Mouse (Mus musculus): ENCODE data around the gene Sh3bp2. TPM values are rescaled to one million over a fixed set of nuclear protein-coding genes. Genes with fewer than 3 reads are reported as not detected.

The Sh3bp2 gene
- polyA plus RNA-seq, 1 experiment: 15.0 TPM

DNA sequence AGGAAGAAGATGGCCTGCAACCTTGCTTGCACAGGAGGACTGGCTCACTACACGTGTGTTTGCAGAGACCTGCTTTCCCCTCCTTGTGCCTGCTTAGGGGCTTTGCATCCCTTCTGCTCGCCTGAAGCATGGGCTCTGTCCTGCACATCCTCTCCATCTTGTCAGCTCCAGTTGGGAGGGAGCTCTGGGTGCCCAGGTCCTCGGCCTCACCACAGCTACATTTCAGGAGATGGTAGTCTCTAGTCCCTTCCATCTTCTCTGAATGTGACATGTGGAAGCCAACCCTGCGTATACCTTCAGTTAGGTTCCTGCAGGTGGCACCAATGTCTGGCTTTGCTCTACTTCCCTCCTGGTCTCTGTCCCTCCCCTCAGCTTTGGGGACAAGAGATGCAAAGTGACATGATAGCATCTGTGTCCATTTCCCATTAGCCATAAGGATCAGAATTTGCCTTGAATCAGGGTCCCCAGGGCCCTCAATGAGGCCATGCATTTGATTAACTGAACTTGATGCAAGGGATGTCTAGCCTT is 1.6 kb upstream of the Sh3bp2 start:
- WGBS: 73% methylated on average over 4 of the region's 4 CpGs
- DNase-seq (ENCODE audit: low read depth, low spot score): no peak

DNA sequence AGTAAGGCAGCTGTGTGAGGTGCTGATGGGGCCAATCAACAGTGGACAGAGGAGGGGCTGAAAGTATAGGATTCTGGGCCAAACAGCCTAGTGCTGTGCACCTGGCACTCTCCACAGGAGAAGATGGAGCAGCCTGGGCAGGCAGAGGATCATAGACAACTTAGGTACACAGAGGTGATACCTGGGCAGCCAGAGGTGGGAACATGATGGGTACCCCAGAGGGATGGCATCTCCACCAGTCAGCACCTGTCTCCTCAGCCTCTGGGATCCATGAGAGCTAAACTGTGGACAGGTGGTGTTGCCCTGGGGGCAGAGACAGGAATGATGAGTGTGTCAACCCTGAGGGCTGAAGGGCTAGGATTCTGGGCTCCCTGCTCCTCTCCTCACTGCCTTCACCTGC is 1.1 kb upstream of the Sh3bp2 start:
- DNase-seq (ENCODE audit: low read depth, low spot score): no peak

DNA sequence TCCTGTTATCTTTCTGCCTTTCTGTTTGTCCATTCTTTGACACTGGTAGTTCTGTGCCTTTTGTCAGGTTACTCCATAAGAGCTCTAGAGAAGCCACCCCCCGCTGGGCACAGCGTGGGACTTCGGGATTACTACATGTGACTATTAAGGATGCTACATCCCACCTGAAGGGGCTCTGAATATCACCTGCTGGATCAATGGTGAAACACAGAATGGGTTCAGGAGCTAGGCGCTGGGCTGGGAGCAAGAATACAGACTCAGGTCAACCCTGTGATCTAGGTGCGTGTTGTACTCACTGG is 788 bp downstream of the Sh3bp2 start:
- 81% methylated on average over 5 of the region's 5 CpGs for WGBS
- no peak for DNase-seq (ENCODE audit: low read depth, low spot score)

DNA sequence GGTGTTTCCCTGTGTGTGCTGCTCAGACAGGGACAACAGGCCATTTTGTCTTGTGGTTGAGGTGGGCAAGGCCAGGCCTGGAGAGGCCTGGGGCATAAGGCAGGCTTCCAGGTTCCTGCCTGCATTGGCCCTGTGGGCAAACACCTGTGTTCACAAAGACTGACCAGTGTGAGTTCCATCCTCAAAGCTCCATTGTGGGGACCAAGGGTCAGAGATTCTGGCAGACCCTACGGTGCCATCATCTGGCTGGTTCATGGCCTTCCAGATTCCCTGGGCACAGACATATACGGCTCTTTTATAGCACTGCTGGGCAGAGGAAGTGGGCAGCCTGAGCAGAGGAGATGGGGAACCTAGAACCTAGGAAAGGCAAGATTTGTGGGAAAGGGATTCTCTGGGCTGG is 1.7 kb downstream of the Sh3bp2 start:
- whole genome bisulfite sequencing: 84% methylated on average over 2 of the region's 2 CpGs

DNA sequence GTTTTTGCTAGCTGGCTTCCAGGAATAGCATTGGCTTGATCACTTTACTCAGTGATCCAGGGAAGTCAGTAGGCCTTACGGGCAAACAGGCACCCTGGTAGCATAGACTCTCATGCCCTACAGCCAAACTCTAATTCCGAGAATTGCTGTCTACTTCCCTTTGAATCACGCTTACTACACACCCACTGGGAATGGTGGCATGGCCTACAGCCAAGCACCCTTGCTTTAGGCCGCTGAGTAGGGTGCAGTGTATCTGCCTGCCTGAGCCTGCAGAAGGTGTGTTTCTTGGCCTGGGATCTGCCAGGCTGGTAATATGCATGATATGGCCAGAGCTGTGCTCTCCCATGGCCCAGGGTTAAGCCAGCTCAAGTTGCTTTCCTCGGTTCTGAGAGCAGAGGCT is 3.1 kb downstream of the Sh3bp2 start:
- no peak for DNase-seq (ENCODE audit: low read depth, low spot score)
- 28% methylated on average over 5 of the region's 5 CpGs for WGBS

More for the DNA sequence above, 1.7 kb downstream of the Sh3bp2 start:
- no peak for DNase-seq (ENCODE audit: low read depth, low spot score)

DNA sequence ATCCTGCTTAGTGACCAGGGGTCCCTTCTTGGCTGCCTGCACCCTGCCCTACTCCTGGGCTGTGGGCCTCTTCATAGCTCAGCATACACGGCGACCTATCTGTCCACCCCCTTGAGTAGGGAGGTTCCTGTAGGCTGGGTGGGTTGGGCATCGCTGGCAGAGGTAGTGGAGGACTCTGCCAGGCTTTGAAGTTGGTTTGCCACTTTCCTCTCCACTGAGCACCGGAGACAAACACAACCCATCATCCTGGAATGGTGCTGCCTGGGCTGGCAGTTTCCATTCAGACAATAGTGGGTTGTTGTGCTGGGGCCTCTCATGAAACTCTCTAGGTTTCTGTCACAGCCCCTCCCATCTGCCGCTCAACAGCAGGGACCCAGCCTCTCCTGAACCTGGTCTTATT is 4.5 kb downstream of the Sh3bp2 start:
- DNase-seq (ENCODE audit: low read depth, low spot score): no peak
- 52% methylated on average over 5 of the region's 5 CpGs for WGBS

DNA sequence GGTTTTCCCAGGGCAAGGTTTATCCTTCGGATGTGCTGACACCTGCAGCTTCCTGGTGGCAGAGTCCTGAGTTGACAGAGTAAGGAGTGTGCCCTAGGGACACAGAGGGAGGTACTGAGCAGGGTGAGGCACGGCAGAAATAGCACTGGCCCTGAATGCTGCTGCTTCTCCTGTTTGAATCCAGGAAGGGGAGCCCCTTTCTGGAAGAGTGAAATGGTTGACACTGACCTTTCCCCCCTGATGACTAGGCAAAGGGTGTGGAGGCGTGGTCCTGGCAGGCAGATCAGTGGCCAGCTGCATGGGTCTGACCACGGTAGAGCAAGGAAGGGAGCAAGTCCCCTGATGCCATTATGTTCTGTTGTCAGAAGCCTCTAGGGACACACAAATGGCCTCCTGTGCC is 5.0 kb downstream of the Sh3bp2 start:
- WGBS: 19% methylated on average over 4 of the region's 4 CpGs
- DNase-seq (ENCODE audit: low read depth, low spot score): no peak

DNA sequence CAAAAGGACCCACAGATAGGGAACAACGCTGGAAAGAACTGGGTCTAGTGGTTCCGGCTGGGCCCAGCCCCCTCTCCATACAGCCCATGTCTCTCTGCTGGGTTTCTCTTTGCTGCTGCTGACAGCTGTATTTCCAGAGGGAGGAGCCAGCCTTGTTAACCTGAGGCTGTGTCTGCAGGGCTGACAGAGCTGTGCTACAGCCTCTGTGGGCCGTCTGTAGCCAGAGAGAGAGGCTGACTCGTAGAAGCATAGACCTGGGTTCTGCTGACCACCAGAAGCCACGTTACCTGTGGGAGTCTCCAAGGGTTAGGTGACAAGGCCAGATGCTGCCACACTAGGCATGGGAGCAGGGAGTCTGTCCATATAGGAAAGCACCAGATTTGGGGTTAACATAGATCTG is 7.4 kb downstream of the Sh3bp2 start:
- WGBS: 90% methylated on average over 5 of the region's 5 CpGs
- no peak for DNase-seq (ENCODE audit: low read depth, low spot score)

DNA sequence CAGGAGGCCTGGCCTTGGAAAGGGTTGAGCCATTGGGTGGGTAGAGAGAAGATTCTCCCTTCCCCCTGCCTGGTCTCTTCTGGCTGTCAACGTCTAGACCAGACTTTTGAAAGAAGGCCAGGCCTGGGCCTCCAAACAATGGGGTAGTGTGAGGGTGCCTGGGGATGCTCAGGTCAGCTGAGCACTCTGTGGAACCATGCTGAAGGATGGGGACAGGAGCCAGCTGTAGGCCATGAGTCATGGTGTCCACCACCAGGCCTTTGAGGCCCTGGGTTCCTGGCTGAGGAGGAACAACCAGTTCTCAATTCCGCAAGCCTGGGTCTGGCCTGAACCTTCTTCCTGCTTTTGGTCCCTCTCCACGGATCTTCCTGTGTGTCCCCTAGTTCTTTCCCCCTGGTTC is 8.2 kb downstream of the Sh3bp2 start:
- 63% methylated on average over 3 of the region's 3 CpGs for WGBS

DNA sequence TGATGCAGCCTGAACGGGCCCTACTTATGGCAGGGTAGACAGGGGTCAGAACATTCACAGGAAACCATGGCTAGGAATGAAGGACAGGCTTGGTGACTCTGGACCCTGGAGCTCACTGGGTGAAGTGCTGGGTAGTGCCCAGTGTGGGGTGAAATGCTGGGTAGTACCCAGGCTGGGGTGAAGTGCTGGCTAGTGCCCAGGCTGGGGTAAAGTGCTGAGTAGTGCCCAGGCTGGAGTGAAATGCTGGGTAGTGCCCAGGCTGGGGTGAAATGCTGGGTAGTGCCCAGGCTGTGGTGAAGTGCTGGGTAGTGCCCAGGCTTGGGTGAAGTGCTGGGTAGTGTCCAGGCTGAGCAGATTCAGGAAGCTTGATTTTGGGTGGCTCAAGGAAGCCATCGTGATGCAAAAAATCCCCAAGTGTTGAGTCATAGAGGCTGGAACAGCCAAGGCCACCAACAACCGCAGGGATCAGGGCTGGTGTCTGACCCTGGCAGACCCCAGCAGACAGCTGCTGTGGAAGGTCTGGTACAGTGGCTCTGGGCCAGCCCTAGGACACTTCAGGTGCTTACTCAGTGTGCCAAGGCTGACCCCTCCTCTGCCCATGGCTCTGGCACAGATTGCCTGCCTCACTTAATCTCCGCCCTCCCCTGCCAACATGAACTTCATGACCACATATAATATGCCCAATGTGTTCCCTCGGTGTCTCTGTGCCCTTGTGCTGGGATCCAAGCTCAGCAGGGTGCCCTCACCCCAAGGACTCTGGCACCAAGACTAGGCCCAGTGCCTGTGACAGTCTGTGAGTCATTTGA is 9.3 kb downstream of the Sh3bp2 start:
- 49% methylated on average over 5 of the region's 5 CpGs for WGBS
- no peak for DNase-seq (ENCODE audit: low read depth, low spot score)

More for the DNA sequence above, 8.2 kb downstream of the Sh3bp2 start:
- no peak for DNase-seq (ENCODE audit: low read depth, low spot score)

DNA sequence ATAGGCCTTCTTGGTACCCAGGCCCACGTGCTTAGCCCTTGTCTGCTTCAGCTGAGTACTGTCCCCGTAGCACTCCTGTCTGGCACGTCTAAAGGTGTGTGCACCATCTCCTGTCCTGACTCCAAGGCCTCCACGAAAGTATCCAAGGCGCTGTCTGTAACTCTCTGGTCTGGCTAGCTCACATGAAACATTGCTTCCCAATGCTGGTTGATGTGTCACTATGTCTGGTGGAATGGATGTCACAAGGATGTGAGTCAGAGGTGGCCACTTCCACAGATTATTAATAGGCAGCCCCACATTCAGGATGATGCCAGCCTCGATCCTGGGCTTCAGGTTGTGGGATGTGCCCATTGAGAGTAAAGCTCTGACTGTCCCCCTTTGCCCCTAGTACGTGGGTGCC is 10.2 kb downstream of the Sh3bp2 start:
- WGBS: 88% methylated on average over 7 of the region's 7 CpGs
- no peak for DNase-seq (ENCODE audit: low read depth, low spot score)

DNA sequence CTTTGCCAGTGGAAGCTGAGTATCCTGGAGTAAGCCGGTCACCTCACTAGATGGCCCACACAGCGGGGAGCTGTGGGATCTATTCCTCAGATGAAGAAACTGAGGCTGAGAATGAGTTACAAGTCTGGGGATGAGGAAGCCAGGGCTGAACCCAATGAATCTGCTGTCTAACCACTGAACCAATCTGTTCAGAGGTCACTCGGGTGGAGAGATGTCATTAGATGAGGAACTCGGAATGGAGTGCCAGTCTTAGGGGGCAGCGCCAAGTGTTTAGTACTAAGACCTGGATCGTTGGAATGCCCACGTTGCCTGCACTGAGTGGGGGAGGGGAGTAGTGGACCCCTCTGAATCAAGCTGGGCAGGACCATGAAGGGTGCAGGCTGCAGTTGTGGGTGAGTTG is 12.4 kb downstream of the Sh3bp2 start:
- no peak for DNase-seq (ENCODE audit: low read depth, low spot score)
- 61% methylated on average over 7 of the region's 7 CpGs for WGBS

DNA sequence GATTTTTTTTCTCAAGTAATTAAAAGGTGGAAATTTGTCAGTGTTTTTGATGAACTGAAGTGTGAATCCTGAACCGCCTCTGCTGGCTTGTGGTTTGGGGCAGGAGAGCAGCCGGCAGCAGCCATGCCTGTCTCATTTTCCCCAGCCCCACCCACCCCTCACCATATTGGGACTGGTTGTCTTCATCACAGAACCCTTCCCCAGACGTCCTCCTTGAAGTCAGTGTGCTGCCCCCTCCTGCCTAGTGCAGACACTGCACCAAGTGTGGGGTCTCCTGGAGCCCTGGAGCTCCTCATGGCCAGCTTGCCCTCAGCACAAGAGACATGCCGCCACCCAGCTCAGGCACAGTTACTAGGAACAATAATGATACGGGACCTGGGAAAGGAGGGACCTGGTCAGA is 12.9 kb downstream of the Sh3bp2 start:
- DNase-seq (ENCODE audit: low read depth, low spot score): no peak
- 36% methylated on average over 5 of the region's 5 CpGs for WGBS

DNA sequence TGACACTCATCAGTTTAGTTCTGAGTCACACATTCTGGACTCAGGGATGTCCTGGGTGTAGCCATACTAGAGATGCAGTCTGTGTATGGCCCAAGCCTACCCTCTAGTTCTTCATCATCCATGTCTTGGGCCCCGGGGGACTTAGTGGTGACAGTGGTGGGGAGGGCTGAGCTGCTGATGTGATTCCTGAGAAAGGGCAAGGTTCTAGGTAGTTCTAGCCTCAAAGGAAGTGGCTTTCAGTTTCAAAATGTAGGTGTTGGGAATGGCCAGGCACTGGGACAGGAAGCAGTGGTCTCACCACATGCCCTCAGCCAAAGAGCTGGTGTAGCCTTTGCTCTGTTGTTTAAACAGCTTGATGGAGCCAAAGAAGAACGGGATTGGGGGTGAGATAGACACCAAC is 13.5 kb downstream of the Sh3bp2 start:
- WGBS: 87% methylated on average over 2 of the region's 2 CpGs
- DNase-seq (ENCODE audit: low read depth, low spot score): no peak

DNA sequence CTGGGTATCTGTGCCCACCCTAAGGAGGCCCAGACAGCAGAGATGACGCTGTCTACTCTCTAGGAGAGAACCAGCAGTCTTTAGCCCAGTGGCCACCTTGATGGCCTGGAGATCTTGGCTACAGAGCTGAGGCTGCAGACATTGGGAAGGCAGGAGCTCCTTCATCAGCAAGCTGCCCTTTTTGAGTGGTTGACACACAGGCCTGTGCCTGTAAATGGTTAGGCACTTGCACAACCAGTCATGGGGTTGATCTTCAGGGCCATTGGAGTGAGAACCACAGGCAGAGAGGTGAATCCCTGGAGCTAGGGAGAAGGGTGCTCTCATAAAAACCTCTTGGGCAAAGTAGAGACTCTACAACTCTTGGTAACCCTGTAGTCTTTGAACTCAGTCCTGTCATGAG is 16.5 kb downstream of the Sh3bp2 start:
- WGBS: 69% methylated on average over 1 of the region's 1 CpGs
- DNase-seq (ENCODE audit: low read depth, low spot score): no peak

DNA sequence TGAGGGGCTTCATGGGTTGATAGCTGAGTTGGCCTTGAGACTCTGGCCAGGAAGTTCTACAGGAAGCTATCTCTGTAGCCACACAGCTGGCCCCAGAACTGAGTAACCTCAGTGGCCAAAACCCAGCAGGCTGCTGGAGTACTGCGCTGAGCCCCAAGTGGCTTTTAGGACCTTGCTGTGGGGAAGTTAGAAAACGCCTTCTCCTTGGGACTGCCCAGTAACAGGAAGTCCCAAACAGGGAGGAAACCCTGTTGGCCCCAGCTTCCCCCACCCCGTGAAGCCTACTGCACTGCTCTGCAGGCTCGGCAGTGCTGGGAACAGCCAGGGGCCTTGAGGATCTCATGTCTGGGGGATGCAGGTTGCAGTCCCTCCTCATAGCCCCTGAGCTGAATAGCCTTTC is 17.5 kb downstream of the Sh3bp2 start:
- 49% methylated on average over 4 of the region's 4 CpGs for WGBS
- no peak for DNase-seq (ENCODE audit: low read depth, low spot score)

DNA sequence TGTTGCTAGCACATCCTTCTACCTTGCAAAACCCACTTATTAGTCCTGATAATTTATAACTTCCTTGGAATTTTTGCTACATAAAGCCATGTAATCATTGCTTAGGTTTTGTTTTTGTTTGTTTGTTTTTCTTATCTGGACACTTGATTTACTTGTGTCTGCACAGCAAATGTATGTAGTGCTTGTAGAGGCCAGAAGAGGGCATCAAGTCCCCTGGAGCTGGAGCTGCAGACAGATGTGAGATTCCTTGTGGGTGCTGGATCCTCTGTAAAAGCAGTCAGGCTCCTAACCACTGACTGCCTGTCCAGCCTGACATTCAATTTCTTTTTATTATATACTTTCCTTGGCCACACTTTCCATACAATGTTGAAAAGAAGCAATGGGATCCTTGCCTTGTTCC is 21.8 kb downstream of the Sh3bp2 start:
- DNase-seq (ENCODE audit: low read depth, low spot score): no peak

DNA sequence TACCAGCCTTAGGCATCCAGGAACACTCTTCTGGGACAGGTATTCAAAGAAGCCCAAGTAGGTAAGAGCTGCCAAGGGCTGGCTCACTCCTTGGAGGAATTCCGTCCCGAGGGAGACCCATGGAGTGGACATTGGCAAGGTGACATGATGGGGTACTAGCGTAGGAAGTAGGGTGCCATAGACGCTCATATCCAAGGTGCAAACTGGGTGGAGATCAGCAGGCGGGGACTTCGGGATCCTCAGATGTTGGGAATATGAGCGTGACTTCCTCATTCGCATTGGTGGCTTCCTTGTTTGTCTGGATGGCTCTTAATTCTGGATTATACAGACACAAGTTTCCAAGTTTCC is 23.5 kb downstream of the Sh3bp2 start:
- WGBS: 9% methylated on average over 8 of the region's 8 CpGs
- DNase-seq (ENCODE audit: low read depth, low spot score): no peak

DNA sequence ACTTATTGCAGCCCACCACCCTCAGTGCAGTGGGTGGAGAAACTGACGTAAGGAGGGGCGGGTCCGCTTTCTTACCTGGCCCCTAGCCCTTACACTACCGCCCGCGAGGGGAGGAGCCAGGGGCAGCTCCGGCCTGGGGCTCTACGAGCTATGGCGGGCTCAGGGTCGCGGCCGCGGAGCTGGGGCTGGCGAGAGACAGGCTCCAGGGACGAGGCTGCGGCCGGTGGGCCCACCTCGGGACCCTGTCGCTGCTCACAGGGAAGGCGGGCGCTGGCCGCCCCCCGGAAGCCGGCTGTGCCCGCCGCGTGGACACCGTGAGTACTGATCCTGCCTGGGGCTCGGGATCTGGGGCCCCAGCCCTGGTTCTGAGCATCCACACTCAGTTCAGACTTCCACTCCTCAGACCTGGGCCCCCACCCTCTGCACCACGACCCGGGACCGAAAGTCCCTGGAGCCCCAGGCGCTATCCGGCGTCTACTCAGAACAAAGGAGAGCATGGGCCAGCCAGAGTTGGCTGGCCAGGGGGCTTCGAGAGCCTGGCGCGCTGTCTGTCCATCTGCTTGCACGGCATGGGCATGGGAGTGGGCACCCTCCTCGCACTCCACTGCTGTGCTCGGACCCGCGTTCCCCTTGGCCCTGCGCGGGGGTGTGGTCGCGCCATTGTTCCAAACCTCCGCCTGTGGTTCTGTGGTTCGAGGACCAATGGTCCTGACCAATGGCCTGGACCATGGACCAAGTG is 24.0 kb downstream of the Sh3bp2 start:
- WGBS: 1% methylated on average over 49 of the region's 49 CpGs
- DNase-seq (ENCODE audit: low read depth, low spot score): no peak

DNA sequence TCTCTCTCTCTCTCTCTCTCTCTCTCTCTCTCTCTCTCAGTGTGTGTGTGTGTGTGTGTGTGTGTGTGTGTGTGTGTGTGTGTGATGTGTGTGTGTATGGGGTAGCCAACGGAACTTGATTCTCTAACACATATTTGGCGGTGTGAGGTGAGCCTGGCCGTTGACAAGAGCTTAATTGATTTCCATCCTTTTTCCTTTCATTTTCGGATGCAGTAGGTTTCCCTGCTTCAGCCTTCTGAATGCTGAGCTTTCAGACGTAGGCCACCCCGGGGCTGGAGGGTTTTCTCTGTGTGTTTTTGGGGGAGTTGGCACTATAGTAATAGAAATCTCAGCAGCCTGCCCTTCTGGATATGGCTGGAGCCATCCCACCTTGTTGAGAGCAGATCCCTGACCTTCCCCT is 24.6 kb downstream of the Sh3bp2 start:
- WGBS: 17% methylated on average over 6 of the region's 6 CpGs
- DNase-seq (ENCODE audit: low read depth, low spot score): no peak

DNA sequence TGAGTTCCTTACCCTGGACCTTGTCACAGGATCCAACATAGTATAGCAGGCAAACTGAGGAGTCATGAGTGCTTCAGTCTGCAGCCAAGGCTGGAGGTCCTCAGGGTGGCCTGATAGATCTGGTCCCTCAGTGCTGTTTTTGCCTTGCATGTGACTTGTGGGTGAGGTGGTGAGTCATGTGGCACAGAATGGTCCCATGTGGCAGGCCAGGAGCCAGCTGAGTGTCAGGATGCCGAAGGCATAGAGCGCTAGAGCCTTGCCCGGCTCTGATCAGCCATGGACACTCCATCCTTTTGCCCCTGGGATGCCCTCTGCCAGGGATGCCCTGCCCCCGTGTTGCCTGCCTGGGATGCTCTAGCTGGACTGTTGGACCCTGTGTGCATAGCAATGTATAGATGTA is 26.2 kb downstream of the Sh3bp2 start:
- DNase-seq (ENCODE audit: low read depth, low spot score): no peak
- WGBS: 76% methylated on average over 4 of the region's 4 CpGs

All from large intestine, adult 2 months (tissue).